Mouse (Mus musculus): Measurements from ENCODE around the gene Ints3.

DNA sequence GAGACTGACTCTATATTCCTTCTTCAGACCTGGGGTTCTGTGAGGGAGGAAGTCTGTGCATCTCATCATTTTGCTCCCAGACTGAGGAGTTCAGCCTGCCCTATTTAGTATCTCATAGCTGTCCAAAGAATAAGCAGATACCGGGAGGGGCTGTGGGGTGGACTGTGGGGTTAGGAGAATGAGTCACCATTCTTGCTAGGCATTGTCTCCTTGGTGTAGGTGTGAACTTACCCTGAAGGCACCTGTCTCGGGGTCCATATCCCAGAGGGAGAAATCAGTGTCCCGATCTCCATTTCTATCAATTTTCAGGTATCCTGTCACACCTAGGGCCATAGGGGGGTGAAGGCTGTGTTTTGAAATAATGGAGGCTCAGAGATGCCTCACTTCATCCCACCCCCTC, 28.5 kb upstream of the Ints3 start:
- TF ChIP-seq CTCF (IDR thresholded peaks at IDR 0.05; ENCODE audit: insufficient read depth, low read length) (no peak), POLR2A (IDR thresholded peaks at IDR 0.05; ENCODE audit: borderline replicate concordance, extremely low read depth, low read depth, low read length) (no peak)

Data from lung, adult 2 months (tissue).